Mouse (Mus musculus) 416B (cell line): ENCODE measurements at regions not wholly inside any gene's neighbourhood (a gene's known extent, or its start where the extent isn't known, plus 50 kb on each side); places are given as distances from the start of the nearest gene placed in this dataset.
A peak's percentile ranks its signal among the peaks of the same experiment; 100 is the strongest.
"Not testable (repeated sequence)": the region's sequence is repeated elsewhere in the genome, so short reads cannot be mapped to it uniquely, and the experiment has no call there.

Experiments used
- DNase-seq: peaks from one replicate; pipeline ENCODE4 v3.0.0; 2011; ENCODE audit warnings: low read depth

DNA sequence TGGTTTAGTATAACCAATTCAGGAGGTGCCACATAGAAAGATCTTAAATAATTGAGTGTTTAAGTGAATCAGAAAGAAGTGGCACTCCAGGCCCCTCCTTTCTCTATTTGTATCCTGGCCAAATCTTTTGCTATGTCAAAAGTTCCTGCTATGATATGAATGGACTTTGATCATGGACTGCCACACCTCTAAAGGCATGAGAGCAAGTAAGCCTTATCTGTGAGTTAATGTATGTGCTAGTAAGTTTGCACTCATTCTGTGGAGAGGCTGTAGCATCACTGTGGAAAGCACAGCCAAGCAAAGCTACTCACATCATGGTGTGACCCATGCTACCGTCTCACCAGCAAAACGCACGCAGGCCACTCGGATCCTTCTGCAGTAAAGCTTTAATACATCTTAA lies 140.2 kb downstream of the Jrkl start:
- no peak for DNase-seq

DNA sequence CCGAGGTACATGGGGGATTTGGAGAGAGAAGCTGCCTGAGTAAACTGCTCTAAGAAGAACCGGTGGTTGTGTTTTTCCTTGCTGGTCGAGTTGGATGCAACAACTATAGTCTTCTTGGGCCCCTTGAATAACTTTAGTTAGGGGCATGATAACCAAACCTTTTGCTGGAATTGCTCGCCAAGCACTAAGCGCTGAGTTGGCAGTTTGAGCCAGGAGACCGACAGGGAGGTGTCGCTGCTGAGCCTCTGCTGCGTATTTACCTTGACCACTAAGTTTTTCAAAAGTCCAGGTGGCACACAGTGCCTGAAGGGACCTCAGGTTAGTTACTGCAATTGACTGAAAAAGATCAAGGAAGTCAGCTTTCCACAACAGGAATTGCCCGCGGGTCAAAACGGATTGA lies 162.0 kb downstream of the Jrkl start:
- DNase-seq: no peak

GRCm38 (mm10) chr9:13049079-13049478 lies 196.6 kb downstream of the Jrkl start:
- no peak for DNase-seq

DNA sequence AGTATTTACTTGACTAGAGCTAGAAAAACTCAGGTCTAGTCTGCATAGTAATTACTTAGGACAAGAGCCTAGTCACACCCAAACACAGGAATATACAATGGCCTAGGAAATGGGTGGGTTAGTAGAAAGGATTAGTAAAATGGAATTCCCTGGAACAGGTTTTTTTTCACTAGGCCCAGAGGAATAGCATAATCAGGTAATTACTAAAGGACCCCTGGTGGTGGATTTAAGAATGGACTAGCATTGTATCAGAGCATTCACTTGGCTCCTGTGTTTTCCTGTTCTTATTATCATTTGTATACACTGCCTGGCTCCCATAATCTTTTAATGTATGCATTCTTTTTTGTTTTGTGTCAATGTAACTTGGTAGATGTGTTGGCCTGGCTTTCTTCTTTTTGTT lies 226.6 kb downstream of the Jrkl start:
- no peak for DNase-seq

DNA sequence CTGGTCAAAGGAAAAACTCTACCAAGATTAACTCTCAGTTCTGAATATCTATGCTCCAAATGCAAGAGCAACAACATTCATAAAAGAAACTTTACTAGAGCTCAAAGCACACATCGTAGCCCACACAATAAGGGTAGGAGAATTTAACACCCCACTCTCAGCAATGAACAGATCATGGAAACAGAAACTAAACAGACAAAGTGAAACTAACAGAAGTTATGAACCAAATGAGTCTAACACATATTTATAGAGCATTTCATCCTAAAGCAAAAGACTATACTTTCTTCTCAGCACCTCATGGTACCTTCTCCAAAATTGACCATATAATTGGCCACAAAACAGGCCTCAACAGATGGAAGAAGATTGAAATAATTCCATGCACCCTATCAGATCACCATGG lies 262.4 kb downstream of the Jrkl start:
- not testable (repeated sequence) for DNase-seq

- DNase-seq: no peak
These were observed 272.6 kb downstream of the Jrkl start for GRCm38 (mm10) chr9:12973022-12973421.

DNA sequence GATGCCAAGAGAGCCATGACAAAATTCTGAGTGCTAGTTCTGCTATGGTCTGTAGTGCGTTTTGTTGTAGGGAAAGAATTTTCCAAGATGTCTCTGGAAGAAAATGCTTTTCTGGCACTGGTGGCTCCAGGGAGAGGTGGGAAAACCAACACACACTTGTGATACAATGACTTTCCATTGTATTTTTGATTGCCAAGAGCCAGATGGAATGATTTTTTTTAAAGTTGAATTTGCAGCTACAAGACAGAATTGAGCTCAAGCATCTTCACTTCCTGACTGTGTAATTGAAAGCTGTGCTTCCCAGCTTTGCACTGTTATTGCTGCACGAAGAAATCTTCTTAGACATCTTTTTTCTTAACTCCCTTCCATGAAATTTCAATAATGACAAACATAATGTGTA lies 285.3 kb downstream of the Jrkl start:
- DNase-seq: no peak

DNA sequence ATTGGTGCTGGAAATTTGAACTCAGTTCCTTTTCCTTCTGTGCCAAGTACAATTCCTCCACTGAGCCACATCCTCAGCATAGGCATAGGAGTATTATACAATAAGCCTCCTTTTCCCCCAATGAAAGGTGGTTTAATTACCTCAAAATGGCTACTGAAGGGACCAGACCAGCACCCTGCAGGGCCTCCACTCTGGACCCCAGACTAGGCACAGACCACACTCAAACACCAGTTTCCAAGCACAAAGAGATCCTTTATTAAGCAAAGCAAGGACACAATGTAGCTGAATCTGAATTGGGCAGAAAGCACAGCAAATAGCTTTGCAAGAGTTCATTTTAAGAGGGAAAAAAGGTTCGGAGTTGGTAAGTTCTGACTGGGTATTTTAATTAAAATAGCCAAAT lies 299.5 kb downstream of the Jrkl start:
- DNase-seq: no peak

DNA sequence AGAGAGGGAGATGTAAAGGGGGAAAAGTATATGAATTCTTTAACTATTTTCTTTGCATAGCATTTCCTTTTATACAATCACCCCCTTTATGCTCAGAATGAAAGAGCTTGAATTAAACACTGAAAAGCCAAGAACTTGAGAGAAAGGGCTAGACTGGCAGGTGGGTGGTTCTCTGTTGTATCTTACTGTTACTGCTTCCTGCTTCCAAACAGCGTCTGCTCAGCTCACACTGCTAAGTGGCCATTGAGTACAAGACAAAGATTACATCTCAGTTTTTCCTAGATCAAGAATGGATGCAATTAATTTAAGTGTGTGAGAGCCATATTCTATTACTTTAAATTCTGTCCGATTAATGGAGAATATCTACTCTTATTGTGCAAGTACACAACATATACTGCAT lies 300.2 kb downstream of the Jrkl start:
- no peak for DNase-seq

GRCm38 (mm10) chr9:12945037-12945436 lies 300.6 kb downstream of the Jrkl start:
- DNase-seq: no peak

- DNase-seq: no peak
These were observed 310.6 kb downstream of the Jrkl start for GRCm38 (mm10) chr9:12935016-12935415.

GRCm38 (mm10) chr9:12925549-12926186 lies 320.0 kb downstream of the Jrkl start:
- no peak for DNase-seq

GRCm38 (mm10) chr9:12900726-12901125 lies 344.9 kb downstream of the Jrkl start:
- no peak for DNase-seq

GRCm38 (mm10) chr9:12879753-12880490 lies 365.7 kb downstream of the Jrkl start:
- DNase-seq: no peak

GRCm38 (mm10) chr9:12876496-12876895 lies 369.1 kb downstream of the Jrkl start:
- DNase-seq: peak; percentile 14

GRCm38 (mm10) chr9:12870941-12871340 lies 374.7 kb downstream of the Jrkl start:
- no peak for DNase-seq
